Mouse (Mus musculus): Measurements from ENCODE around the gene Sertad3. TPM values are rescaled to one million over a fixed set of nuclear protein-coding genes. Genes with fewer than 3 reads are reported as not detected.

The Sertad3 gene
- polyA plus RNA-seq, 1 experiment from 2014 or later = 25.7 TPM

Other genes starting within 250 kb of the Sertad3 start
- 8.8 and 9.4 TPM in 2 replicates for gene Itpkc, start 245.1 kb upstream of the Sertad3 start, polyA plus RNA-seq (2015; fragmentation: Nextera tagmentation; extraction: Ambion mirVana)
- gene Coq8b, start 240.7 kb upstream of the Sertad3 start, polyA plus RNA-seq (2015; fragmentation: Nextera tagmentation; extraction: Ambion mirVana) = 21.3 and 21.4 TPM in 2 replicates
- gene Numbl, start 215.3 kb upstream of the Sertad3 start, polyA plus RNA-seq (2015; fragmentation: Nextera tagmentation; extraction: Ambion mirVana) = 16.2 and 16.5 TPM in 2 replicates
- 75.9 and 92.8 TPM in 2 replicates for gene Ltbp4, start 136.1 kb upstream of the Sertad3 start, polyA plus RNA-seq (2015; fragmentation: Nextera tagmentation; extraction: Ambion mirVana)
- gene Shkbp1, start 117.7 kb upstream of the Sertad3 start, polyA plus RNA-seq (2015; fragmentation: Nextera tagmentation; extraction: Ambion mirVana) = 35.0 and 35.5 TPM in 2 replicates
- gene Gm20479, start 116.3 kb upstream of the Sertad3 start, polyA plus RNA-seq (2015; fragmentation: Nextera tagmentation; extraction: Ambion mirVana) = 1.8 TPM in 1 of 2 replicates, not detected in the other
- gene Sptbn4, start 26.1 kb upstream of the Sertad3 start, polyA plus RNA-seq (2015; fragmentation: Nextera tagmentation; extraction: Ambion mirVana) = 0.33 and 0.38 TPM in 2 replicates
- gene Blvrb, start 25.8 kb upstream of the Sertad3 start, polyA plus RNA-seq (2015; fragmentation: Nextera tagmentation; extraction: Ambion mirVana) = 60.4 and 77.5 TPM in 2 replicates
- 36.0 and 39.0 TPM in 2 replicates for gene Sertad1, start 13.1 kb downstream of the Sertad3 start, polyA plus RNA-seq (2015; fragmentation: Nextera tagmentation; extraction: Ambion mirVana)
- gene Prx, start 25.6 kb downstream of the Sertad3 start, polyA plus RNA-seq (2015; fragmentation: Nextera tagmentation; extraction: Ambion mirVana) = 2.7 and 3.2 TPM in 2 replicates
- gene Hipk4, start 49.5 kb downstream of the Sertad3 start, polyA plus RNA-seq (2015; fragmentation: Nextera tagmentation; extraction: Ambion mirVana) = 0.35 and 0.54 TPM in 2 replicates
- gene Pld3, start 79.5 kb downstream of the Sertad3 start, polyA plus RNA-seq (2015; fragmentation: Nextera tagmentation; extraction: Ambion mirVana) = 64.5 and 65.0 TPM in 2 replicates
- 21.7 and 24.1 TPM in 2 replicates for gene 2310022A10Rik, start 79.5 kb downstream of the Sertad3 start, polyA plus RNA-seq (2015; fragmentation: Nextera tagmentation; extraction: Ambion mirVana)
- 68.4 and 71.1 TPM in 2 replicates for gene Akt2, start 117.8 kb downstream of the Sertad3 start, polyA plus RNA-seq (2015; fragmentation: Nextera tagmentation; extraction: Ambion mirVana)
- 2.3 and 2.5 TPM in 2 replicates for gene Ttc9b, start 180.1 kb downstream of the Sertad3 start, polyA plus RNA-seq (2015; fragmentation: Nextera tagmentation; extraction: Ambion mirVana)
- 5.6 and 5.8 TPM in 2 replicates for gene Map3k10, start 200.8 kb downstream of the Sertad3 start, polyA plus RNA-seq (2015; fragmentation: Nextera tagmentation; extraction: Ambion mirVana)
- 2.8 and 3.3 TPM in 2 replicates for gene Zfp607b, start 215.6 kb downstream of the Sertad3 start, polyA plus RNA-seq (2015; fragmentation: Nextera tagmentation; extraction: Ambion mirVana)